Mouse (Mus musculus): ENCODE measurements around the gene Lef1.

- TF ChIP-seq CHD2 (IDR thresholded peaks at IDR 0.05; ENCODE audit: low read depth, low read length) (no peak), MAFK (IDR thresholded peaks at IDR 0.05; ENCODE audit: insufficient read depth, low read depth, low read length) (no peak), ZNF384 (IDR thresholded peaks at IDR 0.05; ENCODE audit: low read depth, low read length) (no peak), HCFC1 (IDR thresholded peaks at IDR 0.05; ENCODE audit: borderline replicate concordance, insufficient read depth, low read length) (no peak)
These were observed 32.1 kb upstream of the Lef1 start for GRCm38 (mm10) chr3:131078041-131078621.

All from ES-E14 (cell line).